Mouse (Mus musculus) embryonic facial prominence, embryonic 15.5 days (tissue): Measurements from ENCODE around the gene Pde11a. TPM values are rescaled to one million over a fixed set of nuclear protein-coding genes. Genes with fewer than 3 reads are reported as not detected.

Experiments
- ATAC-seq: fragments of 200-750 bp; cut with Nextera tagmentation; 2 replicates; pipeline ENCODE4 v1.8.0; 2017; ENCODE audit warnings: low read depth, moderate TSS enrichment; ENCODE audit not compliant: insufficient number of reproducible peaks, low FRiP score, low TSS enrichment
- H3K27ac ChIP-seq: fragments of 300-500 bp; sonication (generic); replicated peaks from 2 replicates; pipeline ENCODE4 v1.5.1; 2015; ENCODE audit warnings: mild to moderate bottlenecking, inconsistent platforms
- H3K27me3 ChIP-seq: fragments of 300-500 bp; sonication (generic); 2 replicates; pipeline ENCODE4 v1.6.1; 2015; ENCODE audit warnings: inconsistent platforms
- H3K36me3 ChIP-seq: fragments of 300-500 bp; sonication (generic); 2 replicates; pipeline ENCODE4 v1.6.1; 2015; ENCODE audit warnings: mild to moderate bottlenecking, inconsistent platforms
- H3K4me1 ChIP-seq: fragments of 300-500 bp; sonication (generic); 2 replicates; pipeline ENCODE4 v1.6.1; 2015; ENCODE audit warnings: inconsistent platforms
- H3K4me2 ChIP-seq: fragments of 300-500 bp; sonication (generic); replicated peaks from 2 replicates; pipeline ENCODE4 v1.6.1; 2015; ENCODE audit warnings: mild to moderate bottlenecking, inconsistent platforms
- H3K4me3 ChIP-seq: fragments of 300-500 bp; sonication (generic); replicated peaks from 2 replicates; pipeline ENCODE4 v1.5.1; 2015; ENCODE audit warnings: mild to moderate bottlenecking, inconsistent platforms
- H3K9ac ChIP-seq: fragments of 300-500 bp; sonication (generic); 2 replicates; pipeline ENCODE4 v1.6.1; 2015; ENCODE audit warnings: inconsistent platforms
- H3K9me3 ChIP-seq: fragments of 300-500 bp; sonication (generic); replicated peaks from 2 replicates; pipeline ENCODE4 v1.6.1; 2016; ENCODE audit warnings: inconsistent platforms
- WGBS: fragments of 180-500 bp; shearing (Covaris S2); methylation state at CpG from one replicate; pipeline ENCODE4 v1.1.7; 2015; 5-methylcytosine and 5-hydroxymethylcytosine counted together
- polyA plus RNA-seq: library from polyadenylated mRNA; unstranded; fragments of >200 nt; fragmentation: Nextera tagmentation; extraction: Ambion mirVana; gene quantifications from 2 replicates; pipeline ENCODE4 v1.2.1, GENCODE M21; 2015

Pde11a gene
- polyA plus RNA-seq, 1 experiment from 2014 or later: 0.41 TPM

- 96% methylated on average over 2 of the region's 2 CpGs for WGBS
Measured at GRCm38 (mm10) chr2:76239175-76239574, 99.4 kb downstream of the Pde11a start.

GRCm38 (mm10) chr2:76238496-76238895 lies 100.1 kb downstream of the Pde11a start:
- H3K4me1 ChIP-seq: no peaks in the 10 kb centered on the region
- H3K27ac ChIP-seq: no peak overlapping the region
- H3K4me2 ChIP-seq: no peak overlapping the region
- H3K36me3 ChIP-seq: no peaks in the 10 kb centered on the region
- no peak overlapping the region for H3K9ac ChIP-seq
- ATAC-seq: no peak
- no peaks in the 10 kb centered on the region for H3K27me3 ChIP-seq
- H3K4me3 ChIP-seq: no peak overlapping the region
- WGBS: 89% methylated on average over 3 of the region's 3 CpGs
- no peaks in the 10 kb centered on the region for H3K9me3 ChIP-seq

More at GRCm38 (mm10) chr2:76239175-76239574, 99.4 kb downstream of the Pde11a start:
- no peak for ATAC-seq
- Histone ChIP-seq H3K27me3 (no peaks in the 10 kb centered on the region), H3K4me3 (no peak overlapping the region), H3K27ac (no peak overlapping the region), H3K4me2 (no peak overlapping the region), H3K36me3 (no peaks in the 10 kb centered on the region), H3K4me1 (no peaks in the 10 kb centered on the region), H3K9me3 (no peaks in the 10 kb centered on the region), H3K9ac (no peak overlapping the region)

- Histone ChIP-seq H3K4me2 (no peak overlapping the region), H3K9me3 (no peaks in the 10 kb centered on the region), H3K36me3 (no peaks in the 10 kb centered on the region), H3K9ac (no peak overlapping the region), H3K27ac (no peak overlapping the region), H3K4me3 (no peak overlapping the region), H3K4me1 (no peaks in the 10 kb centered on the region), H3K27me3 (no peaks in the 10 kb centered on the region)
- 89% methylated on average over 10 of the region's 10 CpGs for WGBS
- no peak for ATAC-seq
Measured at GRCm38 (mm10) chr2:76237638-76238420, 100.7 kb downstream of the Pde11a start.

GRCm38 (mm10) chr2:76220364-76221108 lies 118.0 kb downstream of the Pde11a start:
- ATAC-seq: no peak
- 53% methylated on average over 6 of the region's 6 CpGs for WGBS
- no peaks in the 10 kb centered on the region for H3K36me3 ChIP-seq
- no peaks in the 10 kb centered on the region for H3K27me3 ChIP-seq
- no peak overlapping the region for H3K4me3 ChIP-seq
- no peaks in the 10 kb centered on the region for H3K4me1 ChIP-seq
- H3K4me2 ChIP-seq: no peak overlapping the region
- no peak overlapping the region for H3K9ac ChIP-seq
- no peaks in the 10 kb centered on the region for H3K9me3 ChIP-seq
- no peak overlapping the region for H3K27ac ChIP-seq

- H3K27me3 ChIP-seq: no peaks in the 10 kb centered on the region
- H3K4me1 ChIP-seq: no peaks in the 10 kb centered on the region
- H3K9me3 ChIP-seq: no peaks in the 10 kb centered on the region
- H3K9ac ChIP-seq: no peak overlapping the region
- no peak overlapping the region for H3K4me2 ChIP-seq
- no peak overlapping the region for H3K4me3 ChIP-seq
- no peak overlapping the region for H3K27ac ChIP-seq
- ATAC-seq: no peak
- H3K36me3 ChIP-seq: no peaks in the 10 kb centered on the region
- 80% methylated on average over 6 of the region's 6 CpGs for WGBS
Measured at GRCm38 (mm10) chr2:76219540-76219939, 119.0 kb downstream of the Pde11a start.

- H3K27me3 ChIP-seq: no peaks in the 10 kb centered on the region
- H3K36me3 ChIP-seq: no peaks in the 10 kb centered on the region
- WGBS: 69% methylated on average over 7 of the region's 7 CpGs
- no peak overlapping the region for H3K4me2 ChIP-seq
- ATAC-seq: no peak
- no peak overlapping the region for H3K27ac ChIP-seq
- H3K4me3 ChIP-seq: no peak overlapping the region
- no peaks in the 10 kb centered on the region for H3K4me1 ChIP-seq
- H3K9ac ChIP-seq: no peak overlapping the region
- no peaks in the 10 kb centered on the region for H3K9me3 ChIP-seq
Measured at GRCm38 (mm10) chr2:76216146-76216545, 122.4 kb downstream of the Pde11a start.

GRCm38 (mm10) chr2:76215219-76215618 lies 123.4 kb downstream of the Pde11a start:
- no peak for ATAC-seq
- Histone ChIP-seq H3K9me3 (no peaks in the 10 kb centered on the region), H3K4me2 (no peak overlapping the region), H3K36me3 (no peaks in the 10 kb centered on the region), H3K4me1 (no peaks in the 10 kb centered on the region), H3K9ac (no peak overlapping the region), H3K27ac (no peak overlapping the region), H3K4me3 (no peak overlapping the region), H3K27me3 (no peaks in the 10 kb centered on the region)
- WGBS: 54% methylated on average over 9 of the region's 9 CpGs

- Histone ChIP-seq H3K27me3 (no peaks in the 10 kb centered on the region), H3K4me1 (no peaks in the 10 kb centered on the region), H3K4me2 (no peak overlapping the region), H3K36me3 (no peaks in the 10 kb centered on the region), H3K4me3 (no peak overlapping the region), H3K27ac (no peak overlapping the region), H3K9me3 (no peaks in the 10 kb centered on the region), H3K9ac (no peak overlapping the region)
- 5% methylated on average over 1 of the region's 1 CpGs for WGBS
- ATAC-seq: no peak
Measured at GRCm38 (mm10) chr2:76185126-76185525, 153.4 kb downstream of the Pde11a start.

GRCm38 (mm10) chr2:76162822-76163221 lies 175.8 kb downstream of the Pde11a start:
- no peaks in the 10 kb centered on the region for H3K27me3 ChIP-seq
- no peak overlapping the region for H3K4me3 ChIP-seq
- H3K4me2 ChIP-seq: no peak overlapping the region
- 77% methylated on average over 4 of the region's 4 CpGs for WGBS
- no peaks in the 10 kb centered on the region for H3K9me3 ChIP-seq
- no peak overlapping the region for H3K27ac ChIP-seq
- H3K4me1 ChIP-seq: no peaks in the 10 kb centered on the region
- H3K9ac ChIP-seq: no peak overlapping the region
- no peak for ATAC-seq
- H3K36me3 ChIP-seq: no peaks in the 10 kb centered on the region

GRCm38 (mm10) chr2:76158973-76159372 lies 179.6 kb downstream of the Pde11a start:
- no peak overlapping the region for H3K27ac ChIP-seq
- H3K27me3 ChIP-seq: no peaks in the 10 kb centered on the region
- H3K4me3 ChIP-seq: no peak overlapping the region
- no peak overlapping the region for H3K9ac ChIP-seq
- no peak overlapping the region for H3K4me2 ChIP-seq
- no peaks in the 10 kb centered on the region for H3K4me1 ChIP-seq
- H3K9me3 ChIP-seq: no peaks in the 10 kb centered on the region
- 64% methylated on average over 2 of the region's 2 CpGs for WGBS
- ATAC-seq: no peak
- H3K36me3 ChIP-seq: no peaks in the 10 kb centered on the region

GRCm38 (mm10) chr2:76141136-76141535 lies 197.4 kb downstream of the Pde11a start:
- 75% methylated on average over 10 of the region's 10 CpGs for WGBS
- Histone ChIP-seq H3K9me3 (no peaks in the 10 kb centered on the region), H3K4me2 (no peak overlapping the region), H3K4me1 (no peaks in the 10 kb centered on the region), H3K27me3 (no peaks in the 10 kb centered on the region), H3K4me3 (no peak overlapping the region), H3K36me3 (no peaks in the 10 kb centered on the region), H3K9ac (no peak overlapping the region), H3K27ac (no peak overlapping the region)
- ATAC-seq: no peak
